Mouse (Mus musculus) erythroblast, adult 5-6 weeks (primary cell): ENCODE results near the gene Cenps. TPM values are rescaled to one million over a fixed set of nuclear protein-coding genes. Genes with fewer than 3 reads are reported as not detected.

Experiments
- ATAC-seq: replicated peaks from 2 replicates; pipeline ENCODE4 v1.8.0; 2016; ENCODE audit warnings: moderate number of reproducible peaks, mild to moderate bottlenecking, moderate TSS enrichment, inconsistent platforms; ENCODE audit not compliant: poor library complexity, low FRiP score, severe bottlenecking
- total RNA-seq, 2 experiments: library from RNA; stranded (forward) in 1 of 2; stranded (reverse) in 1 of 2; fragments of 150-400 nt in 1 of 2; fragments of 200-764, 138-1000 nt in 1 of 2; gene quantifications; 2 replicates each; pipeline versions ENCODE4 v1.2.3 to v1.2.4; 2015 to 2017; ENCODE audit warnings: low replicate concordance in 2 of 2

Gene Cenps
- total RNA-seq, 2 experiments from 2014 or later: 2.7 to 7.1 TPM

GRCm38 (mm10) chr4:149159891-149160290, 22.5 kb upstream of the Cenps start:
- no peak for ATAC-seq

- ATAC-seq: no peak
Observed at GRCm38 (mm10) chr4:149159203-149159602, 21.8 kb upstream of the Cenps start.

- no peak for ATAC-seq
Observed at GRCm38 (mm10) chr4:149157415-149157973, 20.1 kb upstream of the Cenps start.

- ATAC-seq: no peak
Observed at GRCm38 (mm10) chr4:149155711-149156110, 18.3 kb upstream of the Cenps start.

DNA sequence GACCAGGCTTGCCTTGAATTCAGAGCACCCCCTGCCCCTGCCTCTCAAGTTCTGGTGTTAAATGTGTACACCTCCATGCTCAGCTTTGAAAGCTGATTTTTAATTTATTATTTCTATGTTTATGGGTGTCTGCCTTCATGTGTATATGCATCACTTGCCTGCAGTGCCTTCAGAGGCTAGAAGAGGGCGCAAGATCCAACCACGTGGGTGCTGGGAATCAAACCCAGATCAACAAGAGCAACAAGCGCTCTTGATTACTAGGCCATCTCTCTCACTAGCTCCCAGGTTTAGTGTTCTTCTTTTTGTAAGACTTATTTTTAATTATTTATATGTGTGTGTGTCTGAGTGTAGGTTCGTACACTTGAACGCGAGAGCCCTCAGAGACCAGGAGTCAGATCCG, 17.4 kb upstream of the Cenps start:
- no peak for ATAC-seq

DNA sequence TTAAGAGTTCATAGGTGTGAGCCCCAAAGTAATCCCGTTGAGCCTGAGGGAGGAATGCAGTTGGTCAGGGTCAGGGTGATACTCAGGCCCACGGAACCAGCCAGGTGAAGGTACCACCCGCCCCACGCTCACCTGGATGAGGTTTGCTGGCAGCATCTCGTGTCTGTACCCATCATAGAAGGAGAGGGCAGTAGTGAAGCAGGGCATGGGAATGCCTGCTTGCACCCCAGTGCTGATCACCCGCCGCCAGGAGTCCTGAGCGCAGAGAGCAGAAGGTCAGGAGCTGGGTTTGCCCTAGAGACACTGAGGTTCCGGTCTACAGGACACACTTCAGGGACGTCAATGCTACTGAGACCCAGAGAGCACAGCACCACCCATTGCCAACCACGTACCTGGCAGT, 13.3 kb upstream of the Cenps start:
- no peak for ATAC-seq

DNA sequence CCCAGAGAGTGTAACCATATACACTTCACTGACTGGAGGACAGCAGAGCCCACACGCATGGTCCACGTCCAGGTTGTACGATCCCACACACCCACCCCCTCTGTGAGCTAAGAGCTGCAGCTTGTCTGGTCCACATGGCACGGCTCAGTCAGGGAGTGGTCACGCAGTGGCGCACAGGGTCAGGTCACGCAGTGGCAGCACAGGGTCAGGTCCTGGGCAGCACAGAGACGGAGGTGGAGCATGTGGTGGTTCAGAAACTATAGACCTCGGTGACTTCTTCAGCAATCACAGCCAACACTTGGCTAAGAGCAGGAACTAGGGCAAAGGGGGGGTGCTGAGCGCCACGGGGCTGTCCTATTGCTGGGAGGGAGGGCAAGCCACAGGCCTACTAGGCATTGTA, 12.8 kb upstream of the Cenps start:
- no peak for ATAC-seq

DNA sequence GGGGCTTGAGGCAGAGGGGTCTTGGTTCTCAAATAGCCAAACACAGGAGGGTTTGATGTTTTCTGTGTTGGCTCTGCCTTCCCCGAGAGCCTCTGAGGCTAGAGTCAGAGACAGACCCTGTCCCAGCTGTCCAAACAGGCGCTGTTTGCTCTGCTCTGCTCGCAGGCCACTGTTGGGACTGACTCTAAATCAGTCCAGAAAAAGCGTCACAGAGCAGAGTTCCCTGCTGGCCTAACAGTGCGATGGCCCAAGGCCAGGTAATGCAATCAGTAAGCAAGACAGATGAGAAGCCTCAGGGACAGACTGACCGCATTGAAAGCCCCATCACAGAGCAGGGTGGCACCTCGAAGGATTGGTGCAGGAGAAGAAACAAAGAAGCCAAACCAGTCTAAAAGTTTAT, 12.2 kb upstream of the Cenps start:
- ATAC-seq: no peak

DNA sequence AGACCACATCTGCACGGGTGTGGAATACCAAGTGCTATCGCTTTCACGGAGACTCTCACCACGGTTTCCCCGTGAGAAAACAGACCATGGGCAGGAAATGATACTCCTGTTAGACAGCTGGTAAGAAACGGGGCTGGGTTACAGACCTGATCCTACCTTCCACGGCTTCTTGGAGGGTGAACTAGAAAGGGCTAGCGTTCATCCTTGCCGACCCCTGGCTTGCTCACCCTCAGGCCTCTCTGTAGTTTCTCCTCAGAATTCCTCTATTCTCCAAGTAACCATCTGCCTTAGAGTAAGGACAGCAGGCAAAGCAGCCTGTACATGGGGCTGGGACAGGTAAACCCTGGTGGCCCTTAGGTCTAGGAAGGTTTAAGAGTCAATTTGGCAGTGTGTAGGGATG, 11.8 kb upstream of the Cenps start:
- no peak for ATAC-seq

- ATAC-seq: no peak
Observed at GRCm38 (mm10) chr4:149148084-149148483, 10.7 kb upstream of the Cenps start.

DNA sequence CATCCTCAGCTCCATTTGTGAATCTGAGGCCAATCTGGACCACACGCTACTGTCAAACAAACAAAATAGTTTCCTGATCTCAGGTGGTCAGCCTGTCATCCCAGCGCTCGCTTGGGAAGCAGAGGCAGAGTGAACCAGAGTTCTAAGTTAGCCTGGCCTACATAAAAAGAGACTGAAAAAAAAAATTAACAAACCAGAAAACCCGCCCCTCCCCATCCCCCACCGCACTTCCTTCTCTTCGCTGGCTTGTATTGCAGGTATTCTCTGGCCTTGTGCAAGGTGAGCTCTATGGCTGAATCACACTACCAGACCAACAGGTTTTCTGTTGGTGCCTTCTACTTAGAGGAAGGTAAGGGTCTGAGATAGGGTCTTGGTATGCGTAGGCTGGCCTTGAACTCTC, 10.1 kb upstream of the Cenps start:
- ATAC-seq: no peak

DNA sequence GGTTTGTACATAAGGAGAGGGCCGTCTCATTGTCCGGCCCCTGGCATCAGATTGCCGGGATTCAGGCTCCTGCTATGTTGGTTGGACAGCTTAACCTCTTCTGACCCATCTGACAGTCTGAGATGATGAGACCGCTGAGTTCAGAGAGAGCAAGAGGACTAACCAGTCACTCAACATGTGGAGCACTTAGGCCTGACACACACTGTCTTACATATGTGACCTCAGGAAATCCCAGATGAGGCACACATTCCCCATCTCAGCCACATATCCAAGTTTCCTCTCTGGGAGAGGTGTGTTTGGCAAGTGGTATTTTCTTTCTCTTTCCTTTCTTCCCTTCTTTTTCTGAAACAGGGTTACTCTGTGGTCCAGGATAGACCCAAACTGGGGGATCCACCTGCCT, 7.7 kb upstream of the Cenps start:
- ATAC-seq: no peak

DNA sequence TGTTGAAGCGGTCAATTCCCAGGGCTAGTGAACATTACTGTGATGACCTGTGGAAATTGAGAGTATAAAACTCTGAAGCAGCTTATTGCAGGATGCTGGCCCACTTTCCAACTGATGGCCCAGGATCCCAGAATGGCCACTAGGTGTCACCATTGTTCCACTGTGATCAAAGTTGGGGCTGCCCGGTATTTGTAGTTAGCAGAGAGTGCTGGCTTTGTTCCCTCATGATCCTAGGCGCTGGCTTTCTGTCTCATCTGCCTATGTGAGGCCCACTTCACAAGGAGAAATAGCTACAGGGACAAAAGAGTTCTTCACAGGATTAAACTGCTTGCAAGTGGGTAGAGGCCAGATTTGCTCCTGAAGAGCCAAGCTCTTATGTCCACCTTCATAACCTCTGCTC, 7.0 kb upstream of the Cenps start:
- peak; percentile 91 for ATAC-seq

- no peak for ATAC-seq
Observed at GRCm38 (mm10) chr4:149143594-149143993, 6.2 kb upstream of the Cenps start.

GRCm38 (mm10) chr4:149138515-149138914, 1.1 kb upstream of the Cenps start:
- no peak for ATAC-seq

GRCm38 (mm10) chr4:149136116-149136850, 1.1 kb downstream of the Cenps start:
- no peak for ATAC-seq

GRCm38 (mm10) chr4:149133395-149133794, 4.0 kb downstream of the Cenps start:
- ATAC-seq: no peak

GRCm38 (mm10) chr4:149131789-149132565, 5.5 kb downstream of the Cenps start:
- no peak for ATAC-seq

- ATAC-seq: no peak
Observed at GRCm38 (mm10) chr4:149131021-149131752, 6.2 kb downstream of the Cenps start.

DNA sequence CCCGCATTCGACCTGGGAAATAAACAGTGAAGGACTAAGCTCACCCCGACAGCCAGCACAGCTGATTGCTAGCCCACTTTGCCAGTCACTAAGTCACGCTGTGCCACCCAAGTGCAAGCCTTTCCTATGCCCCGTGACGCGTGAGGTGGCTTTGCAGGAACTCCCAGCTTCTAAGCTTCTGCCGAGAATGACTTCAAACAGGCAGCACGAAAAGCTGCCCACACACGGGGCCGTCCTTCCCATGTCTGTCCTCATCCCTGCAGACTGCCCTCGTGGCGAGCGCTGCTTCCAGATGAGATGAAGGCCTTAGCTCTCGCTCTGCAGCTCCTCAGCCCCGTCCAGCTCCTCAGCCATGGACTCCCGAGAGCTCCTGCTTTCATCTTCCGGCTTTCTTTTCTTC, 9.0 kb downstream of the Cenps start:
- ATAC-seq: no peak
